Mouse (Mus musculus): ENCODE results near the gene Pheta1.

GRCm38 (mm10) chr5:121813744-121814143, 35.0 kb upstream of the Pheta1 start:
- TF ChIP-seq CTCF (IDR thresholded peaks at IDR 0.05; ENCODE audit: low read depth) (no peak), EP300 (IDR thresholded peaks at IDR 0.05; ENCODE audit: low read depth) (no peak)
